Mouse (Mus musculus): ENCODE results near the gene Chpt1.

- TF ChIP-seq POLR2A (IDR thresholded peaks at IDR 0.05; ENCODE audit: borderline replicate concordance, extremely low read depth, low read depth, low read length), result no peak
- no peak for TF ChIP-seq CTCF (IDR thresholded peaks at IDR 0.05; ENCODE audit: insufficient read depth, low read length)
Observed at GRCm38 (mm10) chr10:88407875-88408631, 95.8 kb downstream of the Chpt1 start.
